Mouse (Mus musculus) kidney, adult 9 months (tissue): ENCODE measurements around the gene Spock3.
"Not testable (repeated sequence)": the region's sequence is repeated elsewhere in the genome, so short reads cannot be mapped to it uniquely, and the experiment has no call there.

Source experiments
- DNase-seq: peaks from one replicate; pipeline ENCODE4 v3.0.0; 2022

Gene Spock3

DNA sequence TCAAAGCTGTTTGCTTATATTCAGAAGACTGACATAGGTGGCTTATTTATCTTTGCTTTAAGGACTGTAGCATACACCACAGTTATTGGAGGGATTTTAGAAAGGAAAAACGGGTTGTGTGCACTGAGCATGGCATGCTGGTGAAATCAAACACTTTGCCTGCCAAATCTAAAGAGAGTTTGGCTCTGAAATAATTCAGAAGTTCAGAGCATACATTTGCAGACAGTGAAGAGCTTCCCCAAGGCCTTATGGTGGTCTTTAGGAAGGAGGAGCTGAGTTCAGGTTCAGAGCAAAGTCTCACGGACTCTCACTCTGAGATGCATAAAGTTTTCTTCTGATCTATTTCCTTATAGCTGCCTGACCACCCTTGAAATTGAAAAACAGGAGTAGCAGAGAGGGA, at the start of gene Spock3:
Gene Spock3, plus strand, starts transcription at position 301 of the 400 bp plus-strand sequence.
- no peak for DNase-seq

DNA sequence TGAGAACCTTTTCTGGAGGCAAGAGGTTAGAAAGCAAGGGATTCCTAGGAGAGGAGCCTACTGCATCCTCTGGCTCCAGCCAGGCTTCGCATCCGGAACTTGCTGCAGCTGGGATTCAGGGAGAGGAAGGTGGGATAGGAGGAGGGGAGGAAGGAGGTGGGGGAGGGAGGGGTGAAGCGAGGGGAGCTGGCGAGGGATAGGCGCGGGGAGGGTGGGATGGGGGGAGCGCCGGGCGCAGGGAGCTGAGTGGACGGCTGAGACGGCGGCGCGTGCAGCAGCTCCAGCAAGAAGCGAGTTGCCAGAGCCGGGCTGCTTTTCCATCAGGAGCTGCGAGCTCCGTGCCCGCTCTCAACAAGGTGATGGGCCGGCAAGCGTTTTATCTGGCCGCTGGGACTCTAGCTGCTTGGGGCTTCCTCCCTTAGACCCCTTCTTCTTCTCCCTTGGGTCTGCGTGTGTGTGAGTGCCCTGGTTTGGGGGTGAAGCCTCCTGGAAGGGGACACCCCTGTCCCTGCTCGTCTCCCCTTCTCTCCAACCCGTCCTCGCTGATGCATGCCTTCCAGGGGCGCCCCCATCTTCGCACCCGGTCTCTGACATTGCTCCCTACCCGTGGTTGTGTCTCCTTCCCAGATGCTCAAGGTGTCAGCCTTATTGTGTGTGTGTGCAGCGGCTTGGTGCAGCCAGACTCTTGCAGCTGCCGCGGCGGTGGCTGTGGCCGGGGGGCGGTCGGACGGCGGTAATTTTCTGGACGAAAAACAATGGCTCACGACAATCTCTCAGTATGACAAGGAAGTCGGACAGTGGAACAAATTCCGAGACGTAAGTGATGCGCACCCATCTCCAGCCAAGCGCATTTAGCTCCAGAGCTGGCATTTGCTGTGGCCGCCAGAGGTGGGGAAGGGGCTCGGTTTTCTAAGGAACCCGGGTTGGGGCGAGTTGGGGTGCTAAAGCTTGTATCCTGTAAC, 645 bp downstream of the Spock3 start:
- no peak for DNase-seq

DNA sequence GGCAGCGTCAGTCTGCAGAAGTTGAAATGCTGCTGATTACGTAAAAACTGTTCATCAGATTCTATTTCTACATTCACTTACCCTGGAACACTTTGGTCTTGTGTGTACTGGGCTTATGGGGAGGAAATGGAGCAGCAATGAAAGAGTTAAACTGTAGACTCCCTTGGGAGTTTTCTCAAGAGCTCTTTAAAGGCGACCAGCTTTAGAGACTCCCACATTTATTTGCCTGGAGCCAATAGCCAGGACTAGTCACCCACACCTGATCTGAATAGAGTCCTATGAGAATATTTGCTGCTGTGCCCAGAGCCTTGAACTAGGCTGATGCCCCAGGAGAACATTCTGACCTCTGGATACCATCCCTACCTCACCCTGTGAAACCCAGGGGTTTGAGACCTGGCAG, 1.7 kb downstream of the Spock3 start:
- no peak for DNase-seq

DNA sequence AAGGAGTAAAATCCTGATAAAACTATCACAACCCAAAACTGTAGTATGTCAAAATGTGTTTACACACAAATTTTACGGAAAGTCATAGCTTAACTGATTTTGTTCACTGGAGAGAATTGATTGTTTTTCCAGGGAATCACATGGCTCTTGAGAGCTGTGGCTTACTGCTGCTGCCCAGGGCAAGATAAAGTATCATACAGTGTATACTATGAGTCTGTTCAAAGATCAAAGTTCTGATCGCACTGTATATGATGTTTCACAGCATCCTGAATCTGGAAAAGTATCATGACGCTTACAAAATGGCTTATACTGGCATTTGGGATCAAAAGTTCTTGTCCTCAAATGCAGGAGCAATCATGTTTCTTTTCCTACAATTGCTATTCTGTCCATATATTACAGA, 11.8 kb downstream of the Spock3 start:
- DNase-seq, result no peak

DNA sequence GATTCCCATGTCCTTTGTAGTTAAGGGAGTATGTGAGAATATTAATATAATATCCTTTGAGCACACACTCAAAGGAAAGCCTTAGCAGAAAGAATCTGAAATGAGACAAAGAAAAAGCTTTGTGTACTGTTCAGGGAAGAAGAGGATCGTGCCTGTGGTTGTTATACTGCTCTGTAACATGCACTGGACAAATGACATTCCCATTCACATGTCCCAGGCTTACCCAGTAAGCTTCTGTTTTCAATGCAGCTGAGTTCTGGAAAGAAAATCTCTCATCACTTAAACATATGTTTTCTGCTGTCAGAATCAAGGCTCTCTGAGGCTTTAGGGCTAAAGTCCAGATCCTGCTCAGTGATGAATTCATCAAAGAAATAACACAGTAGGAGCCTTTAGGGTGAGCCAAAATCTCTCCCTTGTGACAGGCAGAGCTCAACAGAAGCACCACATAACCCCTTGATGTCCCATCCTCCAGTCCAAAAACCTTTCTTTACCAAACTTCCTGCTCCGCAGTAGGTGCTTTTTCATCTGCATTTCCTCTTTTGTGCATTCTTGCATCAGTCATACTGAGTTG, 19.1 kb downstream of the Spock3 start:
- DNase-seq, result no peak

DNA sequence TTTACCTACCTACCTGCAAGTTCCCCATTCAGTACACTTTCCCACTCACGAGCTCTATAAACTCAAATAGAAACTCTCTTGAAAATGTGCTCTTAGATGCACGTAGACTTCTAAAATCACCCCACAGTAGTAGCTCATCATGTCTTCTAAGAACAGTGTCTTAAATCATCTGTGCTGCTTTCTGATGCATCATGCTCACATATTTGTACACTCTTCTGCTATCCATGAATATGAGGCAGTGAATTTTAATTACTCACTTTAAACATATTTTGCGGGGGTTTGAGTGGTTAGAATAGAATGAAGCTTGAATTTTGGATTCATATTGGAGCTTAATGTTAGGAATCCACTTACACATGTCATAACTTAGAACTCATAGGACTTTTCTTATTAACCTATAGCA, 138.2 kb downstream of the Spock3 start:
- DNase-seq, result no peak

DNA sequence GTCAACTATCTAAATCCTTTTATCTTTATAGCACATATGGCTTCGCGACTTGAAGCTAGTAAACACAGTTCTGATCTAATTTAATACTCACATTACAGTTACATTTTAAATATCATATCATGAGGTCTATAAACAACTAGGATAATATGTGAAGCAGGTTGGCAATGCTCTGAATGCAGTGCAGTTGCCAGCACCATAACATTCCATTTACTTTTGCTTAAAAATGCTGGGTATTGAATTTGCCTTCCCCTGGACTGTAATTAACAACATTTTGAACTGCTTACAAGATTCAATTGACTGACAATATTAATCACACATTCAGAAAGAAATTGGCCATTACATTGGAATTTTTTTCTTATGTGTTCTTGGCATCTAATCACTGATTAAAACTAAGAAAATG, 147.4 kb downstream of the Spock3 start:
- DNase-seq, result no peak

DNA sequence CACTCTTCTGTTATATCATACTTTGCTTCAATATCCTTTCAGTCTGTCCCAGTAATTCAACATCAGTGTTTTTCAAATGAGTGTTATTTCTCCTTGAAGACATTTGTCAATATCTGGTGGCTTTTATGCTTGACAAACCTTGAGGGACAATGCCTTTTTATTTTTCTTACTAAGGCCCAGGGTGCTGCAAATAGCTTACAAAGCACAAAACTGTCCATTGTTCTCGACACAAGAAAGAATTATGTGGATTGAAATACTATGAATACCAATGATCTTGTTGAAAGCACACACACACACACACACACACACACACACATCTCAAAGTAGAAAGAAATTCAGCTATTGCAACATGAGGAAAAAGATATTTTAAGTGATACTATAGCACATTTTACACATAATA, 159.0 kb downstream of the Spock3 start:
- DNase-seq, result no peak

DNA sequence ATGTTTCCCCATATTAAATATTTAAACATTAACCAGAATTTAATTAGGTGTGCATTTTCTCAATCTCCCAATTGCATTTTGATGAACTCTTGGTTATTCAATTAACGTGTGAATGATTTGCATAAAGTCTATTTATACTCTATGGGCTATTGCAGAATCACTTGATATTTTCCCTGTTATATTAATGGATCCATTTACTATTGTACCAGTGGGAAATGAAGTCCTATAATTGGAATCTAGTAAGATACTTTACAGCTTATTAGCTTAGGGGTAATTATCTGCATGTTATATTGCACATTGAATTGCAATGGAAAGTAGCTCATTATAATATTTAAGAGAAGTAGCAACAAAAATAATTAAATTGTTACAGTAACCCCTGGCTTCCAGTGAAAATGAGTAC, 162.1 kb downstream of the Spock3 start:
- no peak for DNase-seq

DNA sequence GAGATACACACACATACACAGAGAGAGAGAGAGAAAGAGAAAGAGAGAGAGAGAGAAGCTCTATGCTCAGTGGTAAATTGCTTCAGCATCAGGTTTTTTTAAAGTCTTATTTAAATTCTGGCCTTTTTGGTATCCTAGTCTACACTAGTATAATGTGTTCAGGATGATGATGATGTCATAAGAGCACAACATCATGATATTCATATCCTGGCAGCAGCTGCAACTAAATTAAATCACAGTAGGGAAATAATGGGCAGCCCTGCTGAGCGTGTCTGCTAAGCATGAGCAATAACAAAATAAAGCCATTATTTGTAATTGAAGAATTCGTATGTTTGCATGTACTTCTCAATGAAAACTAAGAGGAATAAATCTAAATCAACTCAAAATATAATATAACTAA, 169.7 kb downstream of the Spock3 start:
- DNase-seq, result no peak

DNA sequence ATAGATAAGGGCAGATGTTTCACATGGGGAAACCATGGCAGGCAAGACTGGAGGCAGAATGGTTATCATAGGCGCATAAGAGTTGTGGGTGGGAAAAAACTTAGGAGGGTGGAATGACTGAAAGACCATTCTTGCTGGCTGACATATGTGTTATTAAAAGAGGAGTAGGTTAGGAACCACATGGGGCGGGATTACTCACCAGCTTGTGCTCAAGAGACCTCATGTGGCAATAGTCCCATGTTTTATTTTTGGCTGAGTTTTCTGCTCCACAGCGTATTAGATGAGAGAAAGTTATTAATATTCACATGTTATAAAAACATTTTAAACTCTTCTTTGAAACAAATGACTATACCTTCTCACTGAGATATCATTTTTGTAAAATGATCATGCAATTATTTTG, 184.6 kb downstream of the Spock3 start:
- no peak for DNase-seq

DNA sequence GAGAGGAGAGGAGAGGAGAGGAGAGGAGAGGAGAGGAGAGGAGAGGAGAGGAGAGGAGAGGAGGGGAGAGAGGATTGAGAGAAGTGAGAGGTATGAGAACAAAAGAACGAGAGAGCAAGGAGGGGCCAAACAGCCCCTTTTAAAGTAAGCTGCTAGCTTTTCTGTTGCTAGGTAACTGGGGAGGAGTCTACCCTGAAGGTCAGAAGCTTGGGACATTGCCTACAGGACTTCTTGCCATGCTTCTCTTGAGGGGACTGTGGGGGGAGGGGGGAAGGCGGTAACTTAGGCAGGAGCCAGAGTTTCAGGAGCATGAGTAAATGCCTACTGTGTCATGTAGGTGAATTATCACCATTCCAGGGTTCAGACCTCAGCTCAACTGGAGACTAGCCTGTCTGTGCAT, 213.1 kb downstream of the Spock3 start:
- not testable (repeated sequence) for DNase-seq

DNA sequence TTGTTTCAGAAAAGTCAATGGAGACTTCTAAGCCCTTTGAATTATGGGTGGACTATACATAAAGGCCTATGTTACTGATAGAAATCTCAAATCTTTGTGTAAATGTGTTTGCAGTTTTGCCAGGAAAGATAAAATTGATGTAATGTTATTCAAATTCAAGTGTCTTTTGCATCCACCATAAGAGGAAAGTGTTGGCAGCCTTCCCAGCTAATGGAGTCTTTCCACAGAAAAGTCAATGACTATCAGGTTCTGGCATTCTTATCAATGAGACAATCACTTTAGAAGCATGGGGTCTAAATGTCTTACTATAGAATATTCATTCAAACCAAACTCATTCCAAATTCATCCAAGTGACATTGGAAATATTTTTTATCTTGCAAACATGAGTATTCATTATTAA, 214.5 kb downstream of the Spock3 start:
- DNase-seq, result no peak

DNA sequence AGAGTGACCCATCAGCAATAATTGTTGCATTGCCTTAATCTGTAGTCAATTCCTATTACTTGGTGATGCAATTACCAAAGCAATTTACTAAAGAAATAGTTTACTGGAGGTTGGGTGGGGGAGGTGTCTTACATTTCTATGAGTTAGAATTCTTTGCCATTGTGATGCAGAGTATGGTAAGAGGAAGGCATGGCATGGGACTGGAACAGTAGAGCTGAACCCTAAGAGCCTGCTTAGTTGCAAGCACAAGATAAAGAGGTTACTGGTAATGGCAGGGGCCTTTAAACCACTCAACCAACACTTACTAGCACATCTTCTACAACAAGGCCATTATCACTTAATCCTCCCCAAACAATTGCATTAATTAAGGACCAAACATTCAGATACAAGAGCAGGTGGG, 219.1 kb downstream of the Spock3 start:
- DNase-seq, result no peak

DNA sequence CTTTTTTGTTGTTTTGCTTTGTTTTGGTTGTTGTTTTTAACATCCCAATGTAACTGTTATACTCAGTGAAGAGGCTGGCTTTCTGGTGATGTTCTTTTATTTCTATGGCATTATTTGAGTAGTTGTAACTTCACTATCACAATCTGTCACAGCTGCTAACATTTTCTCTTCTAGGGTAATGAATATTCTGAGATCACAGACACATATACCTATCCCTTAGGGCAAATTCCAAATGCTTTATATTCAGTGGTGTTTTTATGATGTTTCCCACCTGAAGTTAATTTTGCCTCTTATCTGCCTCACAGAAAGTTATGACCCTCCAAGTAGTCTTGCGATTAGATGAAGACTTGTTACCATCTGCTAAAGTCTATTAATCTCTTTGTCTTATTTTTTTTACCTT, 230.5 kb downstream of the Spock3 start:
- DNase-seq, result no peak

DNA sequence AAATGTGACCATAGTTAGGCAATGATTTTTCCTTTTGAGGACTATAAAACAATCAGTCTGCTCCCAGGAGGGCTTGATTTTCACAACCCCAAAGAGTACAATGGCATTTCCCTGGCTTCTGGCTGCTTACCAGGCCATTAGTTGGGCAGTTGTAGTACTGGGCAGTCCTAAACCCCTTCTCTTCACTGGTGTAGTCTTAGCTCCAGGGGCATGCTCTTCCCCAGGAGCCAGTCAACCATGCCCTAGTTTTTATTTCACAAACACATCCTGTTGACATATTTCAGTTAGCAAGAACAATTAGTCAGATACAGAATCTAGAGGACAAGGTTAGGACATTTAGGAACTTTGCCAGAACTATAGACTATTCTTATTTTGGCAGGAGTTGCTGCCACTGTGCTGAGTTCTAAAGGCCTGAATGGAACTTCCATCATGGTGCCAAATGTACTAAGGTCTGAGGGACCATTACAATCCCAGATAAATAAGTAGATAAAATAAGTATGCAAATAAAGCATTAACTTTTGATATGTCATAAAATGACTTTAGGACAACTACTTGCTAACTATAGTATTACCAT, 308.1 kb downstream of the Spock3 start:
- DNase-seq, result no peak

DNA sequence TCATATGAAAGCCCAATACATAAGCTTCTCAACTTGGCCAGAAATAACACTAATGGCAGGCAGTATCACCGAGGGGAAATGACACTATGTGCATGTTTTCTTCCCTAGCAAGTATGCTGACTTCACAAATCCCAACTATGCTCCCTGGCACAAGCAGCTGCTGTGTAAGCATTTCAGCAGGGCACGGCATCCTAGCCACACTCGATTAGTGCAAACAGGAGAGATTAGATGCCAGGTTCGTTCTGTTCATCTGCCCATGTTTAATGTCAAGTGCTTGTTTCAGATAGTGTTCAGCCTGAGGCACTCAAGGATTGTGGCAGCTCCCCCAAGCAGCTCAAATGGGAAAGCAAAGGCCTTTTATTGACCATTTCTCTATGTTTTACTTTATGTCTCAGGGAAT, 311.7 kb downstream of the Spock3 start:
- DNase-seq, result no peak

DNA sequence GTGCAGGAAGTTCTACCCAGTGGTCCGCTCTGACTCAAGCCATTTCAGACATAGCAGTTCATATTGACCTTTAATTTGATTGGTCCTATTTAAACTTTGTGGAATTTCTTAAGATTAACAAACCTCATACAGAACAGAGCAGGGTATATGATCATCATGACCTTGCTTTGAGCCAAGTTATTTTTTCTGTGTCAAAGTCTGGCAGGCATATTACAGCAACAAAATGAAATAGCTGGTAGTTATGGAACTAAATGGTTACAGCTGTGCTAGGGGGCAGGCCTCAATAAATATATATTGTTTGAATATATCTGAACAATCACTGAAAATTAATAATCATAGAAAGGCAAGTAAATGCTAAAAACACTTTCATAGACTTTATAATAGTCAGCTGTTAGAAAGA, 384.6 kb downstream of the Spock3 start:
- DNase-seq, result no peak

DNA sequence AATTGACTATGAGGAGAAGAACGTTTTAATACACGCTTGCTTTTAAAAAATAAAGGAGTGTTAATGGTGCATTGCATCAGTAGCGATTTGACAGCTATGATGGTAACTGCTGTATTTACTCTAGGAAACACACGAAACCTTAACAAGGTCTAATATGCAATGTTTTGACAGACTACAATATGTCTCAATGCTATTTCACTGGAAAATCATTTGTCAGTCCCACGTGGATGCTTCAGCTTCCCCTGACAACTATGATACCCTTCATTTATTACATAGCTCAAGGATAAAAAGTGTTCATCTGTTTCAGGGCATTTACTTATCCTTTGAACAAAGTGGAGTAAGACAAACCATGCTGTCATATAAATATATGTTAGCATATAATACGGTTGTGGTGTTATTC, 417.8 kb downstream of the Spock3 start:
- DNase-seq, result no peak

DNA sequence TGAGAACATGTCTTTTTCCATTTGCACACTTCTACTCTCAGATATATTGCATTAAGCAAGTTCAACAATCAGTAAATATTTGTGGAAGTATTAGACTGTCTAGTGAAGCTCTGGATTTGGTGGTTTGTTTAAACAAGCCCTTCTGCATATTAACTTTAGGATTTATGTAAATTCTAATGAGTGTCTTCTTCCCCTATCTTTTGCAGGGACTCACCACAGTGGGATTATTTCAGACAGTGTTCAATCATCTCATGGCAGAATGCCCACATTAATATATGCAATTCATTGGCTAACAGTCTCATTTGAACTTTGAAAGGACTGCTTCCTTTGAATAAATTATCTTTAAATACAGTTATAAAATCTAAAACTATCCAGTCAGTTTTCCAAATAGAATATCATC, 446.9 kb downstream of the Spock3 start:
- DNase-seq, result no peak
